Mouse (Mus musculus): ENCODE data around the gene Ankrd13a. TPM values are rescaled to one million over a fixed set of nuclear protein-coding genes. Genes with fewer than 3 reads are reported as not detected.

The Ankrd13a gene
- polyA plus RNA-seq, 1 experiment from 2014 or later = 58.3 TPM

DNA sequence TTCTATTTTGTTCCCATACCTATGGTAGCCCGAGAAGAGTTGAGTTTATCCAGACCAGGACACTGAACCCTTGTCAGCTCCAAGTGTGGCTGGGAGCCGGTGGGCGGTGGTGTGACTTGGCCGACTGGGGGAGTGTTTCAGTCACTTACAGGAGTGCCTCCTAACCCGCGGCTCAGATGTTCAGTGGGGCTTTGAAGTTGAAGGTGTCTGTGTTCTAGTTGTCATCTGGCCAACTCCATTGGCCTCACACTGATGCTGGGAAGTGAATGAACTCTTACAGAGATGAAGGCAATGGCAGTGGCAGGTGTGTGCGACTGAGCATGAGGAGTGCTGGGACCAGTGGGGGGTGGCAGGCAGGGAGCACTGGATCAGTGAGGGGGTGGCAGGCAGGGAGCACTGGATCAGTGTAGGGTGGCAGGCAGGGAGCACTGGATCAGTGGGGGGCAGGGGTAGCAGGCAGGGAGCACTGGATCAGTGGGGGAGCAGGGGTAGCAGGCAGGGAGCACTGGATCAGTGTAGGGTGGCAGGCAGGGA is 5.5 kb downstream of the Ankrd13a start:
- no peaks in the 10 kb centered on the region for H3K36me3 ChIP-seq (replicated peaks; ENCODE audit: control insufficient read depth, insufficient read depth, low read depth, low read length)
- 80% methylated on average over 7 of the region's 7 CpGs for WGBS
- H3K9ac ChIP-seq (replicated peaks; ENCODE audit: low read length) = no peak overlapping the region
- no peaks in the 10 kb centered on the region for H3K4me1 ChIP-seq (ENCODE audit: control insufficient read depth, insufficient read depth, low read length)
- H3K27me3 ChIP-seq (ENCODE audit: control insufficient read depth, insufficient read depth, low read length) = no peaks in the 10 kb centered on the region
- no peaks in the 10 kb centered on the region for H3K9me3 ChIP-seq (replicated peaks; ENCODE audit: control insufficient read depth, low read length)
- no peak overlapping the region for H3K4me2 ChIP-seq (ENCODE audit: low read depth, low read length)
- ATAC-seq (replicated peaks; ENCODE audit: insufficient number of reproducible peaks, low FRiP score, low TSS enrichment, low read depth) (no peak), DNase-seq (ENCODE audit: low spot score) (no peak)
- no peak overlapping the region for H3K4me3 ChIP-seq (ENCODE audit: low read depth, low read length)
- H3K27ac ChIP-seq (replicated peaks; ENCODE audit: low read depth, low read length) = no peak overlapping the region

DNA sequence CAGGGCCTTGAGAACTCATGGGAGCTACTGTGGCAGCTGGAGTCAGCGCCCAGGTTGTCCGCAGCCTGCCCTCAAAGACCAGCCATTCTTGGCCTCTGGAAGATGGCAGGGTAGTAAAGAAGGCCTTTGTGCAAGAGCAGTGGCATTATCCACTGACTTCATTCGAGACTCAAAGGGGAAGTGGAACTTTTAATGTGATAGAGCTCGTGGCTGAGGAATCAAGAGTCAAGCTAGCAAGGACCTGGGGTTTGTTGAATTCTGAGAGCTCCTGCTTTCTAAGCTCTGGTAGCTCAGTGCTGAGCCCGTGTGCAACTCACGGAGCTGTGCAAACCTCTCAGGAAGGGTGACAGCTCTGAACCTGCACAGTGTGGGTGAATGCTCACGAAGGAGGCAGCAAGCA is 6.4 kb downstream of the Ankrd13a start:
- Histone ChIP-seq H3K36me3 (replicated peaks; ENCODE audit: control insufficient read depth, insufficient read depth, low read depth, low read length) (no peaks in the 10 kb centered on the region), H3K4me1 (ENCODE audit: control insufficient read depth, insufficient read depth, low read length) (no peaks in the 10 kb centered on the region), H3K9ac (replicated peaks; ENCODE audit: low read length) (no peak overlapping the region), H3K27me3 (ENCODE audit: control insufficient read depth, insufficient read depth, low read length) (no peaks in the 10 kb centered on the region), H3K27ac (replicated peaks; ENCODE audit: low read depth, low read length) (no peak overlapping the region), H3K4me3 (ENCODE audit: low read depth, low read length) (no peak overlapping the region), H3K9me3 (replicated peaks; ENCODE audit: control insufficient read depth, low read length) (no peaks in the 10 kb centered on the region), H3K4me2 (ENCODE audit: low read depth, low read length) (no peak overlapping the region)
- WGBS = 80% methylated on average over 7 of the region's 7 CpGs
- DNase-seq (ENCODE audit: low spot score) (no peak), ATAC-seq (replicated peaks; ENCODE audit: insufficient number of reproducible peaks, low FRiP score, low TSS enrichment, low read depth) (no peak)

DNA sequence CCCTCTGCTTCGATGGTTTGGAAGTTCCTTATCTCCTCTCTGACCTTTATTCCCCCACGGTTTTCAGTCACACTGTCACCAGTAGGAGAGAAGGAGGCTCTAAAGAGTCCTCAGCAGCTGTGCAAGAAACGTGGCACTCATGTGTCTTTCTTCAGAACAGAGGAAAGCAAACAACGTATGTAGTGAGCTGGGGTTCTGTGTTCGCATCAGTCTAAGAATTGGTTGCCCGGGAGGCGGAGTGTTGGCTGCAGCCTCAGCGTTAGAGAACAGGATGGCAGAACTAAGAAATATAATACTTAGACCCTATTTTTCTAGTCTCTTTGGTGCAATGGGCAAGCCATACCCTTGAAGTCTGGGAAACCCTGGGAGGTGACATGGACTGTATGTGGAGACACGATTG is 8.5 kb downstream of the Ankrd13a start:
- H3K4me1 ChIP-seq (ENCODE audit: control insufficient read depth, insufficient read depth, low read length) = no peaks in the 10 kb centered on the region
- H3K4me3 ChIP-seq (ENCODE audit: low read depth, low read length) = no peak overlapping the region
- no peak for ATAC-seq (replicated peaks; ENCODE audit: insufficient number of reproducible peaks, low FRiP score, low TSS enrichment, low read depth)
- no peak overlapping the region for H3K27ac ChIP-seq (replicated peaks; ENCODE audit: low read depth, low read length)
- no peak overlapping the region for H3K4me2 ChIP-seq (ENCODE audit: low read depth, low read length)
- H3K36me3 ChIP-seq (replicated peaks; ENCODE audit: control insufficient read depth, insufficient read depth, low read depth, low read length) = no peaks in the 10 kb centered on the region
- H3K9me3 ChIP-seq (replicated peaks; ENCODE audit: control insufficient read depth, low read length) = no peaks in the 10 kb centered on the region
- WGBS = 91% methylated on average over 9 of the region's 9 CpGs
- H3K27me3 ChIP-seq (ENCODE audit: control insufficient read depth, insufficient read depth, low read length) = no peaks in the 10 kb centered on the region
- no peak for DNase-seq (ENCODE audit: low spot score)
- H3K9ac ChIP-seq (replicated peaks; ENCODE audit: low read length) = no peak overlapping the region

DNA sequence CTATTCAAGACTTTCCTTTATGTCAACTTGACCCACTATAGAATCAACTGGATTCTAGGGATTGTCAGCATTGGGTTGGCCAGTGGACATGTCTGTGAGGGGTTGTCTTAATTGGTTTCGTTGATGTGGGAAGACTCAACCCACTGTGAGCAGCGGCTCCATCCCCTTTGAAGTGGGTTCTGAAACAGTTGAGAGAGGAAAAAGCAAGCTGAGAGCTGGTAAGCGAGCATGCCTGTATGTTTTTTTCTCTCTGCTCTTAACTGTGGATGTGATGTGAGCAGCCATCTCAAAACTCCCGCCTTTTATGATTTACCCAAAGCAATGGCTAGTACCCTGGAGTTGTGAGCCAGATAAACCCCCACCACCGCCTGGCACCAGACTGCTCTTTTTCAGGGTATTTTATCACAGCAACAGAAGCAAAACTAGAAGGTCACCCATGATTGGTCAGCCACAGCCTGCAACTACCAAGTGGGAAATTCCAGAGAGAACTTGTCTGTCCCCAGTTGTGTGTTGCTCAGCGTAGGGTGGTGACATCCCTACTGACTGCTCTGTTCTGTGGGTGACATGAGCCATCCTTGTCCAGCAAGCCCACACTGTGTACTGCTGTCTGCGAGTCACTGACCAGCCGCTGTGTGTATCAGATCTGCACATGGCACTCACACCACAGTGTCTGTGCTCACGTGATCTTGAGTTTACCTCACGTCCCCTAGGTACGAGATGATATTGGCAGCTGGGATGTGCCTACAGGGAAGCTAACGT is 9.1 kb downstream of the Ankrd13a start:
- ATAC-seq (replicated peaks; ENCODE audit: insufficient number of reproducible peaks, low FRiP score, low TSS enrichment, low read depth) = no peak
- no peak overlapping the region for H3K4me3 ChIP-seq (ENCODE audit: low read depth, low read length)
- no peak overlapping the region for H3K27ac ChIP-seq (replicated peaks; ENCODE audit: low read depth, low read length)
- H3K4me2 ChIP-seq (ENCODE audit: low read depth, low read length) = no peak overlapping the region
- no peak for DNase-seq (ENCODE audit: low spot score)
- H3K4me1 ChIP-seq (ENCODE audit: control insufficient read depth, insufficient read depth, low read length) = no peaks in the 10 kb centered on the region
- H3K9me3 ChIP-seq (replicated peaks; ENCODE audit: control insufficient read depth, low read length) = no peaks in the 10 kb centered on the region
- no peaks in the 10 kb centered on the region for H3K27me3 ChIP-seq (ENCODE audit: control insufficient read depth, insufficient read depth, low read length)
- WGBS = 87% methylated on average over 12 of the region's 12 CpGs
- H3K36me3 ChIP-seq (replicated peaks; ENCODE audit: control insufficient read depth, insufficient read depth, low read depth, low read length) = no peaks in the 10 kb centered on the region
- no peak overlapping the region for H3K9ac ChIP-seq (replicated peaks; ENCODE audit: low read length)

DNA sequence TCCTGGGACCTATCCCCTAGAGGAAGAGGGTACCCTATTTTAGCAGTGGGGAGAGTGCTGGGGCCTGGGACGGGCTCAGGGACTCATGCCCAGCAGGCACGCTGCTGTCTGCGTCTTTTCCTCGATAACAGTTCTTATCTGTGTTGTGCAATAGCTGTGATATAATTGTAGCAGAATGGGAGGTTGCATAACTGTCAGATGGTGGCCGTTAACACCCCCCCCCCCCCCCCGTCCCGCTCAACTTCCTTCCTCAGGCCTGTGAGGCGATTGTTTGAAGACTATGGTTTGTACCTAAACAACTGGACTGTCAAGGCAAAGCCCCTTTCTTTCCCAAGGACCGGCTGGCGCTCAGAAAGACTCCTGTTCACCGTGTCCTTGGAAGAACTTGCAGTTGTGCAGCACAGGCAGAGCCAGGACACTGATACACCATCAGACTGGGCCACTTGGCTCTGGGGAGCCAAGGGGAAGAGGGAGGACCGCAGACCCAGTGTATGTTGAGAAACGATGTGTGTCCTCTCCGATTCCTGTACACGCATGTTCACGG is 10.2 kb downstream of the Ankrd13a start:
- no peak overlapping the region for H3K4me3 ChIP-seq (ENCODE audit: low read depth, low read length)

DNA sequence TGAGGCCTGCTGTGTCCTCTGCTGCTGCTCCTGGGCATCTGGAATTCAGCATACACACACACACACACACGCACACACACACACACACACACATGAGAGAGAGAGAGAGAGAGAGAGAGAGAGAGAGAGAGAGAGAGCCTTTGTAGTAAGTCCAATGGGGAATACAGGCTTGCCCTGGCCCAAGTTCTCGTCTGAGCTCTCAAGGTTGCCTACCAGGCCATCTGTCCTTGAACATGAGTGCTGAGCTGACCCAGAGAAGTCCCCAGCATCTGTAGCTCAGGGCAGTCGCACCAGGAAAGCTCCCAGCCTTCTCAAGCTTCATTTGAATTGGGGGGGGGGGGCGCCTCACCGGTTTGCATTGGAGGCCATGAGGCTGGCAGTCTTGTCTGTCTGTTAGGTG is 10.7 kb downstream of the Ankrd13a start:
- H3K27me3 ChIP-seq (ENCODE audit: control insufficient read depth, insufficient read depth, low read length) = no peaks in the 10 kb centered on the region
- no peak overlapping the region for H3K9ac ChIP-seq (replicated peaks; ENCODE audit: low read length)
- no peak overlapping the region for H3K27ac ChIP-seq (replicated peaks; ENCODE audit: low read depth, low read length)
- ATAC-seq (replicated peaks; ENCODE audit: insufficient number of reproducible peaks, low FRiP score, low TSS enrichment, low read depth) = no peak
- no peaks in the 10 kb centered on the region for H3K36me3 ChIP-seq (replicated peaks; ENCODE audit: control insufficient read depth, insufficient read depth, low read depth, low read length)
- no peaks in the 10 kb centered on the region for H3K4me1 ChIP-seq (ENCODE audit: control insufficient read depth, insufficient read depth, low read length)
- no peak overlapping the region for H3K4me2 ChIP-seq (ENCODE audit: low read depth, low read length)
- no peak for DNase-seq (ENCODE audit: low spot score)
- WGBS = 79% methylated on average over 5 of the region's 5 CpGs
- H3K9me3 ChIP-seq (replicated peaks; ENCODE audit: control insufficient read depth, low read length) = no peaks in the 10 kb centered on the region
- no peak overlapping the region for H3K4me3 ChIP-seq (ENCODE audit: low read depth, low read length)

More for the DNA sequence above, 10.2 kb downstream of the Ankrd13a start:
- H3K36me3 ChIP-seq (replicated peaks; ENCODE audit: control insufficient read depth, insufficient read depth, low read depth, low read length) = no peaks in the 10 kb centered on the region
- ATAC-seq (replicated peaks; ENCODE audit: insufficient number of reproducible peaks, low FRiP score, low TSS enrichment, low read depth) (no peak), DNase-seq (ENCODE audit: low spot score) (no peak)
- H3K27ac ChIP-seq (replicated peaks; ENCODE audit: low read depth, low read length) = no peak overlapping the region
- H3K4me2 ChIP-seq (ENCODE audit: low read depth, low read length) = no peak overlapping the region
- no peaks in the 10 kb centered on the region for H3K9me3 ChIP-seq (replicated peaks; ENCODE audit: control insufficient read depth, low read length)
- 81% methylated on average over 15 of the region's 16 CpGs for WGBS
- no peak overlapping the region for H3K9ac ChIP-seq (replicated peaks; ENCODE audit: low read length)
- no peaks in the 10 kb centered on the region for H3K4me1 ChIP-seq (ENCODE audit: control insufficient read depth, insufficient read depth, low read length)
- no peaks in the 10 kb centered on the region for H3K27me3 ChIP-seq (ENCODE audit: control insufficient read depth, insufficient read depth, low read length)

DNA sequence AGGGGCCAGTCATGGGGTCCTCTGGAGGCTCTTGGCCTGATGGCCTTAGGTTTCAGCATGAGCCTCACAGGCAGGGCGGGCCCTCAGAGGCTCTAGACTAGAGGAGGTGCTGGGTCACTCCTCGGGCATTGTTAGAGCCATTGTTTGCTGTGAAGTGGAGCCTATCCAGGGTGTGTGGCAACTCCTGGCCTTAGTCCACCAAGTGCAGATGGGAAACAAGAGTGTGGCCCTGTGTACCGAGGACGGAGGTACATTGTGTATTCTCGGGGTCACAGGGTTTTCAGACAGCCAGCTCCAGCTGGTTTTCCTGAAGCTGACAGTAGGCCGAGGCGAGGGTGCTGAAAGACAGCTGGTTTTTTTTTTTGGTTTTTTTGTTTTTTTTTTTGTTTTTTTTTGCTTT is 18.8 kb downstream of the Ankrd13a start:
- no peaks in the 10 kb centered on the region; the same call in 1 of the 2 replicates for H3K36me3 ChIP-seq (replicated peaks; ENCODE audit: control insufficient read depth, insufficient read depth, low read depth, low read length)
- H3K9ac ChIP-seq (replicated peaks; ENCODE audit: low read length) = no peak overlapping the region
- H3K4me3 ChIP-seq (ENCODE audit: low read depth, low read length) = no peak overlapping the region
- DNase-seq (ENCODE audit: low spot score) (no peak), ATAC-seq (replicated peaks; ENCODE audit: insufficient number of reproducible peaks, low FRiP score, low TSS enrichment, low read depth) (no peak)
- H3K27ac ChIP-seq (replicated peaks; ENCODE audit: low read depth, low read length) = no peak overlapping the region
- H3K4me1 ChIP-seq (ENCODE audit: control insufficient read depth, insufficient read depth, low read length) = no peaks in the 10 kb centered on the region
- H3K9me3 ChIP-seq (replicated peaks; ENCODE audit: control insufficient read depth, low read length) = no peaks in the 10 kb centered on the region
- no peaks in the 10 kb centered on the region for H3K27me3 ChIP-seq (ENCODE audit: control insufficient read depth, insufficient read depth, low read length)
- H3K4me2 ChIP-seq (ENCODE audit: low read depth, low read length) = no peak overlapping the region
- 81% methylated on average over 7 of the region's 7 CpGs for WGBS

DNA sequence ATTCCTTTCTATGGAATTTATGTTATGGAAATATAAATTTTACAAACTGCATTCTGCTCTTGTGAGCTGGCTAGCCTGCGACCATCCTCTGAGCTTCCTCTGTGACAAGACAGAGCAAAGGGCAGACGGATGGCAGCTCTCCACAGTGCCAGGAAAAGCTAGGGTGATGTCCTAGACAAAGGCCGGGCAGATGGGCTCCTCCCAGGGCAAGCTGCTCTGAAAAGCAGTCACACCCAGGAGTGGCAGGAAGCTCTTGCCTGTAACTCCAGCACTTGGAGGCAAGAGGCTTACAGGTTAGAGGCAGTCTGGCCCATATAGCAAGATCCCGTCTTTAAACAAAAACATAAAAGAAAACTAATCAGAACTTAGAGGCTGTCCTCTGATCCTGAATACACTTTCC is 20.1 kb downstream of the Ankrd13a start:
- DNase-seq (ENCODE audit: low spot score) = no peak
- no peak for ATAC-seq (replicated peaks; ENCODE audit: insufficient number of reproducible peaks, low FRiP score, low TSS enrichment, low read depth)
- no peak overlapping the region for H3K4me3 ChIP-seq (ENCODE audit: low read depth, low read length)
- H3K4me1 ChIP-seq (ENCODE audit: control insufficient read depth, insufficient read depth, low read length) = no peaks in the 10 kb centered on the region
- no peaks in the 10 kb centered on the region; the same call in 1 of the 2 replicates for H3K36me3 ChIP-seq (replicated peaks; ENCODE audit: control insufficient read depth, insufficient read depth, low read depth, low read length)
- 78% methylated on average over 4 of the region's 4 CpGs for WGBS
- no peak overlapping the region for H3K9ac ChIP-seq (replicated peaks; ENCODE audit: low read length)
- H3K4me2 ChIP-seq (ENCODE audit: low read depth, low read length) = no peak overlapping the region
- H3K27ac ChIP-seq (replicated peaks; ENCODE audit: low read depth, low read length) = no peak overlapping the region
- no peaks in the 10 kb centered on the region for H3K9me3 ChIP-seq (replicated peaks; ENCODE audit: control insufficient read depth, low read length)
- H3K27me3 ChIP-seq (ENCODE audit: control insufficient read depth, insufficient read depth, low read length) = no peaks in the 10 kb centered on the region
